Mouse (Mus musculus): ENCODE measurements around the gene Acoxl.

DNA sequence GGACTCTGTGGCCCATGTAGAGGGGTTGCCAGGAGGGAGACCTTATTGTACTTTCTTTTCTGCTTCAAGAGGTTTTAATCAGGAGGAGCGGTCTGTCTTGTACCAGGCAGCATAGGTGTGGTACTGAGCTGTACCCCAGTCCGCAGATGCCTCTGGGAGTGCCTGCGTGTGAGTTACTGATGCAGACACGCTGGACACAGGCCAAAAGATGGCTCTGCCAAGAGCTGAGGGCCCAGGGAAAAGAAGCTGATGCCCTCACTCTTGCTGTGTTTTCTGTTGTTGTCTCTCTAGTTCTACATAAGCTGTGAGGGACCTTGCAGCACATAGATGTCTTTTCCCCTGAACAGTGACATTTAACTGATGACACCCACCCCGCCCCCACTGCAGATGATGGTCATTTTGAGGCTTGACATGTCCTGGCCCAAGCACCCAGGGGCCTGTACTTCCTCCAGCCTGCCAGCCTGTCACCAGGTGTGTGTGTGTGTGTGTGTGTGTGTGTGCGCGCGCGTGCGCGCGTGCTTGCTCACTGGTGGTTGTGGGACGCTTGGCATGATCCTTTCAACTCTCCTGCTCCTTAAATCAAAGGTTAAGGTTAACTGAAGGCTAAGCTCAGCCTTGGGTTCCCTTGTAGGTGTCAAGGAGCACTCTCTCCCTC lies 316.9 kb downstream of the Acoxl start:
- TF ChIP-seq CTCF (IDR thresholded peaks at IDR 0.05): no peak
- no peak for TF ChIP-seq POLR2A (IDR thresholded peaks at IDR 0.05; ENCODE audit: insufficient read depth, low read depth, low read length)

Data from heart, adult 2 months (tissue).